In genomic region chr8:83568128-83568527, GRCm38 (mm10) we compare ENCODE assay signal across 9 mouse cellular contexts. TPM values are rescaled to one million over a fixed set of nuclear protein-coding genes. Genes with fewer than 3 reads are reported as not detected.
A peak's percentile ranks its signal among the peaks of the same experiment; 100 is the strongest.
DNase-seq lines count a peak whose midpoint lies in the region; ATAC-seq and TF ChIP-seq lines count a peak whose summit lies in the region.
"Had no signal": no experiment of that assay in that cellular context is flagged by ENCODE, and none has a peak within 500 bp of the region (broad histone marks: within the 10 kb centered on the region; RNA-seq: fewer than 3 reads in every experiment).

No protein-coding gene starts in this region.

- H3K4me1 ChIP-seq in forebrain, embryonic 13.5 days: peaks cover 19% of the 10 kb centered on the region
- H3K4me1 ChIP-seq in liver, embryonic 14.5 days (replicated peaks; ENCODE audit: control insufficient read depth in 2 of 2, insufficient read depth in 2 of 2, low read length in 1 of 2): peaks cover 13 to 26% of the 10 kb centered on the region in 2 experiments

- DNase-seq in kidney, postnatal 10 days: peak; percentile 7
- no peak for DNase-seq in kidney, postnatal 36 days
- peak; percentile 2 to 4 for DNase-seq in cerebellum, postnatal 10 days
- no peak for DNase-seq in liver, embryonic 14.5 days (ENCODE audit: low read depth in 3 of 3, low spot score in 3 of 3)
- DNase-seq in left cerebral cortex, adult 18-20 months (ENCODE audit: low spot score in 2 of 2): no peak
- DNase-seq in embryo, embryonic 11 days: no peak
- no peak for DNase-seq in spleen, postnatal 36 days (ENCODE audit: low spot score in 2 of 2)

- H3K4me2 ChIP-seq in forebrain, embryonic 13.5 days: peak overlapping the region; percentile 97
- peak overlapping the region; percentile 94 for H3K4me2 ChIP-seq in liver, embryonic 14.5 days (ENCODE audit: low read depth)

- TF ChIP-seq EP300 in liver, embryonic 14.5 days (IDR thresholded peaks at IDR 0.05; ENCODE audit: low read depth): no peak

- H3K27ac ChIP-seq in forebrain, embryonic 13.5 days: no peak overlapping the region
- H3K27ac ChIP-seq in liver, embryonic 14.5 days: no peak overlapping the region

- no peak for ATAC-seq in forebrain, embryonic 13.5 days
- ATAC-seq in liver, embryonic 14.5 days (ENCODE audit: insufficient read depth): no peak

- peak overlapping the region; percentile 78; the same call in 1 of the 2 replicates for H3K4me3 ChIP-seq in forebrain, embryonic 13.5 days
- H3K4me3 ChIP-seq in liver, embryonic 14.5 days (ENCODE audit: insufficient read depth in 1 of 2, low read depth in 2 of 2, low read length in 2 of 2): peak overlapping the region in 1 of 2 experiments; percentile 3; a peak in 1 of 4 replicates

- H3K27me3 ChIP-seq in forebrain, embryonic 13.5 days: no peaks in the 10 kb centered on the region
- H3K27me3 ChIP-seq in liver, embryonic 14.5 days (ENCODE audit: control insufficient read depth, insufficient read depth, low read length): no peaks in the 10 kb centered on the region

- 71% methylated on average over 5 of the region's 5 CpGs for WGBS in forebrain, embryonic 13.5 days
- 69% methylated on average over 5 of the region's 5 CpGs for WGBS in liver, embryonic 14.5 days (ENCODE audit: insufficient replicate concordance)

- H3K36me3 ChIP-seq in forebrain, embryonic 13.5 days (ENCODE audit: poor library complexity, severe bottlenecking): peaks cover 43% of the 10 kb centered on the region
- peaks cover 24% of the 10 kb centered on the region for H3K36me3 ChIP-seq in liver, embryonic 14.5 days (replicated peaks; ENCODE audit: control insufficient read depth, insufficient read depth, low read depth)

- no peak for TF ChIP-seq CTCF in liver, embryonic 14.5 days (IDR thresholded peaks at IDR 0.05; ENCODE audit: low read depth)

- peak overlapping the region; percentile 91 for H3K9ac ChIP-seq in forebrain, embryonic 13.5 days
- no peak overlapping the region for H3K9ac ChIP-seq in liver, embryonic 14.5 days (replicated peaks)

- no peaks in the 10 kb centered on the region for H3K9me3 ChIP-seq in forebrain, embryonic 13.5 days (replicated peaks)
- no peaks in the 10 kb centered on the region for H3K9me3 ChIP-seq in liver, embryonic 14.5 days (ENCODE audit: control insufficient read depth, low read length)

RNA-seq across cellular contexts. Expression of gene Ndufb7, which starts 1.7 kb away (rescaled TPM):
- 393 and 412 TPM in 2 replicates for polyA plus RNA-seq in forebrain, embryonic 13.5 days (2015; fragmentation: Nextera tagmentation; extraction: Ambion mirVana)
- polyA plus RNA-seq in liver, embryonic 14.5 days (2012; rRNA removed): 160 and 197 TPM in 2 replicates
- polyA plus RNA-seq in liver, embryonic 14.5 days (2014; fragmentation: Nextera tagmentation; extraction: Ambion mirVana): 283 and 290 TPM in 2 replicates
- 100 to 1,000 TPM; 136 to 155 TPM for total RNA-seq in left cerebral cortex, adult 18-20 months (2021)

RNA-seq across cellular contexts. Expression of gene Olfr370, which starts 32.5 kb away (rescaled TPM):
- 0.15 TPM in 1 of 2 replicates, not detected in the other for polyA plus RNA-seq in forebrain, embryonic 13.5 days (2015; fragmentation: Nextera tagmentation; extraction: Ambion mirVana)
- polyA plus RNA-seq in liver, embryonic 14.5 days (2012; rRNA removed): not detected in 2 replicates
- polyA plus RNA-seq in liver, embryonic 14.5 days (2014; fragmentation: Nextera tagmentation; extraction: Ambion mirVana): not detected in 2 replicates
- total RNA-seq in left cerebral cortex, adult 18-20 months (2021): not detected
- total RNA-seq: adrenal gland, adult 18-20 months had no signal

RNA-seq across cellular contexts. Expression of gene Tecr, which starts 39.6 kb away (rescaled TPM):
- polyA plus RNA-seq in forebrain, embryonic 13.5 days (2015; fragmentation: Nextera tagmentation; extraction: Ambion mirVana): 613 and 652 TPM in 2 replicates
- polyA plus RNA-seq in liver, embryonic 14.5 days (2012; rRNA removed): 176 and 217 TPM in 2 replicates
- polyA plus RNA-seq in liver, embryonic 14.5 days (2014; fragmentation: Nextera tagmentation; extraction: Ambion mirVana): 294 and 325 TPM in 2 replicates
- total RNA-seq in left cerebral cortex, adult 18-20 months (2021): 100 to 1,000 TPM; 600 to 661 TPM

RNA-seq across cellular contexts. Expression of gene Dnajb1, which starts 39.9 kb away (rescaled TPM):
- polyA plus RNA-seq in forebrain, embryonic 13.5 days (2015; fragmentation: Nextera tagmentation; extraction: Ambion mirVana): 59.4 and 61.9 TPM in 2 replicates
- 26.1 and 32.7 TPM in 2 replicates for polyA plus RNA-seq in liver, embryonic 14.5 days (2012; rRNA removed)
- 37.6 and 37.8 TPM in 2 replicates for polyA plus RNA-seq in liver, embryonic 14.5 days (2014; fragmentation: Nextera tagmentation; extraction: Ambion mirVana)
- total RNA-seq in left cerebral cortex, adult 18-20 months (2021): 10 to 100 TPM; 61.3 to 66.7 TPM

Comparison
In these comparisons a context has a peak if more than half of its experiments do, and no peak if none do; other contexts are left out.
1. DNase-seq: peak in kidney, postnatal 10 days (single experiment) and cerebellum, postnatal 10 days (2 of 2); none in kidney, postnatal 36 days (0 of 2), liver, embryonic 14.5 days (0 of 3), left cerebral cortex, adult 18-20 months (0 of 2), embryo, embryonic 11 days (single experiment) and spleen, postnatal 36 days (0 of 2).